Mouse (Mus musculus) right cerebral cortex, postnatal 4 days (tissue): ENCODE results near the gene Npas2.

ENCODE experiments used
- DNase-seq: peaks from one replicate; pipeline ENCODE4 v3.0.0-alpha.2; 2022

Npas2 gene

GRCm38 (mm10) chr1:39228401-39228800 lies 34.9 kb downstream of the Npas2 start:
- DNase-seq = no peak

GRCm38 (mm10) chr1:39230021-39230420 lies 36.5 kb downstream of the Npas2 start:
- DNase-seq = no peak

GRCm38 (mm10) chr1:39234815-39235449 lies 41.4 kb downstream of the Npas2 start:
- DNase-seq = no peak

GRCm38 (mm10) chr1:39237503-39238255 lies 44.1 kb downstream of the Npas2 start:
- DNase-seq = no peak

- DNase-seq = no peak
Observed at GRCm38 (mm10) chr1:39240860-39241584, 47.5 kb downstream of the Npas2 start.

GRCm38 (mm10) chr1:39244726-39245125 lies 51.2 kb downstream of the Npas2 start:
- no peak for DNase-seq

GRCm38 (mm10) chr1:39251679-39252078 lies 58.1 kb downstream of the Npas2 start:
- DNase-seq = peak; percentile 19

GRCm38 (mm10) chr1:39253771-39254170 lies 60.2 kb downstream of the Npas2 start:
- peak; percentile 8 for DNase-seq

- DNase-seq = no peak
Observed at GRCm38 (mm10) chr1:39256051-39256450, 62.5 kb downstream of the Npas2 start.

- peak; percentile 18 for DNase-seq
Observed at GRCm38 (mm10) chr1:39256513-39257330, 63.2 kb downstream of the Npas2 start.

GRCm38 (mm10) chr1:39257331-39257594 lies 63.7 kb downstream of the Npas2 start:
- DNase-seq = no peak

GRCm38 (mm10) chr1:39259668-39260067 lies 66.1 kb downstream of the Npas2 start:
- DNase-seq = no peak

- no peak for DNase-seq
Observed at GRCm38 (mm10) chr1:39260183-39260978, 66.8 kb downstream of the Npas2 start.

GRCm38 (mm10) chr1:39266843-39267512 lies 73.4 kb downstream of the Npas2 start:
- no peak for DNase-seq

- DNase-seq = no peak
Observed at GRCm38 (mm10) chr1:39272976-39273375, 79.4 kb downstream of the Npas2 start.

GRCm38 (mm10) chr1:39280391-39280790 lies 86.9 kb downstream of the Npas2 start:
- DNase-seq = no peak

GRCm38 (mm10) chr1:39280989-39281875 lies 87.7 kb downstream of the Npas2 start:
- DNase-seq = peak; percentile 42

GRCm38 (mm10) chr1:39281888-39282287 lies 88.4 kb downstream of the Npas2 start:
- no peak for DNase-seq

GRCm38 (mm10) chr1:39283323-39283722 lies 89.8 kb downstream of the Npas2 start:
- no peak for DNase-seq

GRCm38 (mm10) chr1:39284786-39285185 lies 91.3 kb downstream of the Npas2 start:
- no peak for DNase-seq

- no peak for DNase-seq
Observed at GRCm38 (mm10) chr1:39287076-39287475, 93.5 kb downstream of the Npas2 start.
